Mouse (Mus musculus): ENCODE data around the gene Pcyt2. TPM values are rescaled to one million over a fixed set of nuclear protein-coding genes. Genes with fewer than 3 reads are reported as not detected.
A peak's percentile ranks its signal among the peaks of the same experiment; 100 is the strongest.

The Pcyt2 gene
- polyA plus RNA-seq, 1 experiment = 51.5 TPM

DNA sequence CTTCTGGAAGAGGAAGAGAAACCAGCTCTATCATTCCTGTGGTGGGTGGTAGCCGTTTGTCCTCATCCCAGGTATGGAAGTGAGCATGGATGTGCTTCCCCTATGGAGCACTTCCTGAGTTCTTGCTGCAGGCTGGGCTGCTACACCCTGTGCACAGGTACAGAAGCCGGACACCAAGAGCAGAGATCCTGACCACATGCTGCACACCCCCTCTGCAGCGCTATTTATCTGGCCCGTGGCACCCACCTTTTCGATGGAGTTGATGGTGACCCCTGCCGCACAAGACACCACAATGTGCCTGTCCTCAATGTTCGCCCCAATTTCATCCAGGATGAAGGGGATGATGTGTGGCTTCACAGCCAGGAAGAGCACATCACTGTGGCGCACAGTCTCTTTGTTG, 24.1 kb upstream of the Pcyt2 start:
- TF ChIP-seq USF1 (IDR thresholded peaks at IDR 0.05; ENCODE audit: low read depth) (no peak), MYOG (IDR thresholded peaks at IDR 0.05; ENCODE audit: control insufficient read depth, extremely low read depth, insufficient read length) (no peak), FOSL1 (IDR thresholded peaks at IDR 0.05; ENCODE audit: insufficient read depth, low read length, poor library complexity, severe bottlenecking) (no peak), MYOD1 (IDR thresholded peaks at IDR 0.05; ENCODE audit: control insufficient read depth, insufficient read length, low read depth) (no peak), MAX (IDR thresholded peaks at IDR 0.05) (no peak), CEBPB (IDR thresholded peaks at IDR 0.05; ENCODE audit: low read depth) (no peak), CTCF (IDR thresholded peaks at IDR 0.05; ENCODE audit: control insufficient read depth, insufficient read depth, insufficient read length) (no peak)
- Histone ChIP-seq H3K27me3 (ENCODE audit: control insufficient read depth, insufficient read depth, insufficient read length) (no peaks in the 10 kb centered on the region), H3K79me2 (ENCODE audit: control insufficient read depth, insufficient read depth) (no peaks in the 10 kb centered on the region), H3K79me3 (ENCODE audit: low read depth) (no peaks in the 10 kb centered on the region), H3ac (ENCODE audit: control insufficient read depth, insufficient read length, low read depth) (no peak overlapping the region), H3K4me3 (ENCODE audit: insufficient read depth, poor library complexity, severe bottlenecking) (no peak overlapping the region), H3K36me3 (ENCODE audit: control insufficient read depth, insufficient read depth) (no peaks in the 10 kb centered on the region)

DNA sequence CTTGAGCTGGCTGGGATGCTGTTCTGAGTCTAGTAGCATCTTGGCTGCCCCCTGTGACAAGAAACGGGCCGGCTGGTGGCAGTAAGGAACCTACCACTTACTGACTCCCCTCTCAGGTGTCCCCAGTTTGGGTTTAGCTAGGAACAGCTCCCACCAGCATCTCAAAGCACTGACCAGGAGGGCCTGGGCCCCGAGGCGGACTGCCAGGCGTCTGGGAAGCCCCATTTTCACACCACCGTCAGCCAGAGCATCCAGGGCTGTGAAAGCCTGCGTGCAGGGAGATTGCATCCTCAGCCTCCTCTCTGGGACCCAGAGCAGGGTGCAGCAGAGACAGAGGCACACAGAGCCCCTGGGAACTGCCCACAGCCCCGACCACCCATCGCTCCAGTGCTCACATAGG, 23.5 kb upstream of the Pcyt2 start:
- Histone ChIP-seq H3K4me3 (ENCODE audit: insufficient read depth, poor library complexity, severe bottlenecking) (no peak overlapping the region), H3K79me3 (ENCODE audit: low read depth) (no peaks in the 10 kb centered on the region), H3K27me3 (ENCODE audit: control insufficient read depth, insufficient read depth, insufficient read length) (no peaks in the 10 kb centered on the region), H3K79me2 (ENCODE audit: control insufficient read depth, insufficient read depth) (peaks cover under 1% of the 10 kb centered on the region), H3ac (ENCODE audit: control insufficient read depth, insufficient read length, low read depth) (no peak overlapping the region), H3K36me3 (ENCODE audit: control insufficient read depth, insufficient read depth) (no peaks in the 10 kb centered on the region)
- TF ChIP-seq MAX (IDR thresholded peaks at IDR 0.05) = no peak
- TF ChIP-seq CEBPB (IDR thresholded peaks at IDR 0.05; ENCODE audit: low read depth) = no peak
- no peak for TF ChIP-seq USF1 (IDR thresholded peaks at IDR 0.05; ENCODE audit: low read depth)
- no peak for TF ChIP-seq MYOD1 (IDR thresholded peaks at IDR 0.05; ENCODE audit: control insufficient read depth, insufficient read length, low read depth)
- no peak for TF ChIP-seq MYOG (IDR thresholded peaks at IDR 0.05; ENCODE audit: control insufficient read depth, extremely low read depth, insufficient read length)
- no peak for TF ChIP-seq CTCF (IDR thresholded peaks at IDR 0.05; ENCODE audit: control insufficient read depth, insufficient read depth, insufficient read length)
- no peak for TF ChIP-seq FOSL1 (IDR thresholded peaks at IDR 0.05; ENCODE audit: insufficient read depth, low read length, poor library complexity, severe bottlenecking)

DNA sequence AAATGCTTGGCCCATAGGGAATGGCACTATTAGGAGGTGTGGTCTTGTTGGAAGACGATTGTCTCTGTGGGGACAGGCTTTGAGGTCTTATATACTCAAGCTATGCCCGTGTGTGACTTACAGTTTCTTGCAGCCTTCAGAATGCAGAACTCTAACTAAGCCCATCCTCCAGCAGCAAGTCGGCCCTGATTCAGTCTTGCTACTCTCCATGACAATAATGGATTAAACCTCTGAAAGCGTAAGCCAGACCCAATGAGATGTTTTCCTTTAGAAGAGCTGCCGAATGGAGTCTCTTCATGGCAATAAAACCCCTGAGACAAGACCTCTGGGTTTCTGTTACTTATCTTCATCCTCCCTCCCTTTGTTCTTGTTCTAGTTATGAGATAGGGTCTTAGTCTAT, 17.1 kb upstream of the Pcyt2 start:
- no peak overlapping the region for H3K4me3 ChIP-seq (ENCODE audit: insufficient read depth, poor library complexity, severe bottlenecking)
- H3K79me2 ChIP-seq (ENCODE audit: control insufficient read depth, insufficient read depth) = peaks cover 60% of the 10 kb centered on the region
- no peak overlapping the region for H3ac ChIP-seq (ENCODE audit: control insufficient read depth, insufficient read length, low read depth)
- H3K27me3 ChIP-seq (ENCODE audit: control insufficient read depth, insufficient read depth, insufficient read length) = no peaks in the 10 kb centered on the region
- H3K79me3 ChIP-seq (ENCODE audit: low read depth) = peaks cover 38% of the 10 kb centered on the region
- TF ChIP-seq MAX (IDR thresholded peaks at IDR 0.05) = no peak
- TF ChIP-seq MYOG (IDR thresholded peaks at IDR 0.05; ENCODE audit: control insufficient read depth, extremely low read depth, insufficient read length) = no peak
- TF ChIP-seq USF1 (IDR thresholded peaks at IDR 0.05; ENCODE audit: low read depth) = no peak
- no peak for TF ChIP-seq CTCF (IDR thresholded peaks at IDR 0.05; ENCODE audit: control insufficient read depth, insufficient read depth, insufficient read length)
- no peak for TF ChIP-seq FOSL1 (IDR thresholded peaks at IDR 0.05; ENCODE audit: insufficient read depth, low read length, poor library complexity, severe bottlenecking)
- no peaks in the 10 kb centered on the region for H3K36me3 ChIP-seq (ENCODE audit: control insufficient read depth, insufficient read depth)

DNA sequence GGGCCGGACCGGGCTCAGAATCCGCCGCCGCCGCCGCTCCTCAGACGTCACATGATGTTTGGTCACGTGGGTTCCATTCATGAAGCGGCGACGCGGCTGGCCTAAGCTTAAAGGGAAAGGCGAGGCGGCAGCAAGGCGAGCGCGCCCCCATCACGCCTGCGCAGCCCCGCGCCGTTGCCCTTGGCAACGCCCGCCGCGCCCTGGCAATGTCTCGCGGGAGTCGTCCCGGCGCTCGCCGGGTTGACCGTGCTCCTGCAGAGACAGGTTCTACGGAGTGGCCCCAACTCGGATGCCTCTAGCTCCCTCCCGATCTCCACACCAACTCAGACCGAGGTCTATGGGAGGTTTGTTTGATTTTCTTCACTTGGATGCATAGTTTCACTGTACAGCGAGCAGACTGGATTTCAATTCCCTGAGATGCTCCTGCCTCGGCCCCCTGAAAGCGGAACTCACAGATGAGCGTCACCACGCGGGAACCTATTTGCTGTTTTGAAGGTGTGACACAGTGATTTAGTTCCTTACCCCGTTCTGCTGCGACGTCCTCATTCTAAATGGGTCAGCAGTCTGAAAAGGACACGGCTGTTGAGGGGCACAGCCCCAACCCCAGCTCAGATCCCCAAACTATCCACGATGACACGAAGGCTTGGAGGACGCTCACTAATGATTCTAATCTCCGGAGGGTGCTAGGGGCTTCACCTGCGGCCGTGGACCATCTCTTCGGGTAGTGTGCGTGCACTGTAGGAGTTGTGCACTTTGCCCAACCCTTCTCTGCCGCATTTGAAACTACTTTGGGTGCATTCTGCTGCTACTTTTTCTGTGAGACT, 16.0 kb upstream of the Pcyt2 start, which contains the start of gene Mafg:
Mafg (minus strand) TSS at position 81 of the 824 bp plus-strand sequence.
- Histone ChIP-seq H3K79me2 (ENCODE audit: control insufficient read depth, insufficient read depth) (peaks cover 71% of the 10 kb centered on the region), H3K79me3 (ENCODE audit: low read depth) (peaks cover 49% of the 10 kb centered on the region), H3ac (ENCODE audit: control insufficient read depth, insufficient read length, low read depth) (peak within 1 kb of the TSS; percentile 87), H3K4me3 (ENCODE audit: insufficient read depth, poor library complexity, severe bottlenecking) (peak within 1 kb of the TSS; percentile 82), H3K27me3 (ENCODE audit: control insufficient read depth, insufficient read depth, insufficient read length) (no peaks in the 10 kb centered on the region), H3K36me3 (ENCODE audit: control insufficient read depth, insufficient read depth) (peaks cover 11% of the 10 kb centered on the region)
- no peak for TF ChIP-seq CTCF (IDR thresholded peaks at IDR 0.05; ENCODE audit: control insufficient read depth, insufficient read depth, insufficient read length)
- no peak for TF ChIP-seq MYOD1 (IDR thresholded peaks at IDR 0.05; ENCODE audit: control insufficient read depth, insufficient read length, low read depth)
- TF ChIP-seq CEBPB (IDR thresholded peaks at IDR 0.05; ENCODE audit: low read depth) = no peak
- TF ChIP-seq MYOG (IDR thresholded peaks at IDR 0.05; ENCODE audit: control insufficient read depth, extremely low read depth, insufficient read length) = no peak
- TF ChIP-seq USF1 (IDR thresholded peaks at IDR 0.05; ENCODE audit: low read depth) = peak; percentile 90
- no peak for TF ChIP-seq FOSL1 (IDR thresholded peaks at IDR 0.05; ENCODE audit: insufficient read depth, low read length, poor library complexity, severe bottlenecking)
- peak; percentile 43 for TF ChIP-seq MAX (IDR thresholded peaks at IDR 0.05)

DNA sequence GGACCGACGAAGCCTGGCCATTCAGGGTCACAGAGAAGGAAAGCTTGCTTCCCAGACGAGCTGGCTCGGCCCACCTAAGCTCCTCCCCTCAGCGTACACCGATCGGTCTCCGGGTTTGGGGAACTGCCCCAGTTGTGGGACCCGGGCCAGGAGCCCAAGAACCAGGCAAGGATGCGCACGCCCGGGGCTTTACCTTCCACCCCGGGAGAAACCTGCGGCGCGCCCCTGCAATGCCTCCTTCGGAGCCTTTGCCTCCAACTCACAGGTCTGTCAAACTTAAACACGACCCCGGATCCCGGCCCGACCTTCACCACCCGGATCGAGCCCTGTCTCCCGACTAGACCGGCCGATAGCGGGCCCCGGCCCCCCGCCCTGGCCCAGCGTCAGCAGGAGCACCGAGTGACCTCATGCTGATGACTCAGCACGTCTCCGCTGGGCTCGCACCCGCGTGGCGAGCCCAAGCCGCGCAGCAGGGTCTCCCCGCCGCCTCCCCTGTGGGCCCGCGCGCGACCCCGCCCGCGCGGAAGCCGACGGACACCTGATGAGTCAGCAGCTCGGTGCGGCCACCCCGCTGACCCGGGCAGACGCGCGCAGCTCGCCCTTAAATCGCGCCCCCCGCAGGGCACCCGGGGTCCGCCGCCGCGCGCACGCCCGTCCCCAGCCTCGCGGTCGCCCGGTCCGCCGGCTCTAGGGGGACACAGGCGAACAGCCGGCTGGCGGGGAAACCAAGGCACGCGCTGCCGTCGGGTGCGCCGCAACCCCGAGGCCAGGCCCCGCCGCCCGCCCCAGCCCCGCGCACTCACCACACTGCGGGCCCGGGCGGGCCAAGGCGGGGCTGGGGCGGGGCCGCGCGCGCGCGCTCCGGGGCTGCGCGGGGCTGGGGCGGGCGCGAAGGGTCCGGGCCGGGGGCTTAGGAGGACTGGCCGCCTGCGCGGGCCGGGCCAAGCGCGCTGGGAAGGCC, 15.1 kb upstream of the Pcyt2 start:
- Histone ChIP-seq H3K36me3 (ENCODE audit: control insufficient read depth, insufficient read depth) (peaks cover 17% of the 10 kb centered on the region), H3K4me3 (ENCODE audit: insufficient read depth, poor library complexity, severe bottlenecking) (peak overlapping the region; percentile 82), H3ac (ENCODE audit: control insufficient read depth, insufficient read length, low read depth) (peak overlapping the region; percentile 79), H3K79me3 (ENCODE audit: low read depth) (peaks cover 57% of the 10 kb centered on the region), H3K27me3 (ENCODE audit: control insufficient read depth, insufficient read depth, insufficient read length) (no peaks in the 10 kb centered on the region), H3K79me2 (ENCODE audit: control insufficient read depth, insufficient read depth) (peaks cover 80% of the 10 kb centered on the region)
- TF ChIP-seq MAX (IDR thresholded peaks at IDR 0.05) (peak; percentile 63), CEBPB (IDR thresholded peaks at IDR 0.05; ENCODE audit: low read depth) (no peak), CTCF (IDR thresholded peaks at IDR 0.05; ENCODE audit: control insufficient read depth, insufficient read depth, insufficient read length) (peak; percentile 30), FOSL1 (IDR thresholded peaks at IDR 0.05; ENCODE audit: insufficient read depth, low read length, poor library complexity, severe bottlenecking) (no peak)

Measured in C2C12 (cell line).